Mouse (Mus musculus): ENCODE data around the gene Slc25a44. TPM values are rescaled to one million over a fixed set of nuclear protein-coding genes. Genes with fewer than 3 reads are reported as not detected.
"Not testable (repeated sequence)": the region's sequence is repeated elsewhere in the genome, so short reads cannot be mapped to it uniquely, and the experiment has no call there.

Gene Slc25a44
- polyA plus RNA-seq, 1 experiment from 2014 or later: 19.2 TPM

DNA sequence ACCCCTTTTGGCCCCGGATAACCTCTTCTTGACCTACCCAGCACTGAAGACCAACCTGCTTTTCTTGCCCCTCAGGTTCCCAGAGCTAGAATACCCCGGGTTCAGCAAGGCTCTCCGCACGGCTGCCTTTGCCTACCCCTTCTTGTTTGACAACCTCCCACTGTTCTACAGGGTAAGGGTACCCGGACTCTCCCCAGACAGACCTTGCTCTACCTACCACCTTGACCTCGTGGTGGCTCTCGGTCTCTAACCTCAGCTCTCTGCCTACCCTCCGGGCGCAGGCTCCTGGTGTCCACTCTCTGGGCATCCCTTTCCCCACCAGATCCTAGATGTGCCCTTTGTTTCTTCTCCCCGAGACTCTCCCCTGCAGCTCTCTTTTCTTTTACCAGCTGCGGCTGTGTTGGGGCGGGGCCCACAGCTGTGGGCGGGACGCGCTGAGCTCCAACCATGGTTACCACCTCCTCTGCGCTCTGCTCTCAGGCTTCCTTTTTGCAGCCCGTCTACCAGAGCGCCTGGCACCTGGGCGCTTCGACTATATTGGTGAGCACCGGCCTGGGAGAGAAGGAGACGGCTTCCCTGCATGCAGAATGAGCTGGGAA is 58.0 kb downstream of the Slc25a44 start:
- peak; percentile 86 for ATAC-seq (replicated peaks; ENCODE audit: insufficient number of reproducible peaks, low FRiP score, low TSS enrichment, low read depth)
- not testable (repeated sequence) for H3K36me3 ChIP-seq (replicated peaks; ENCODE audit: control insufficient read depth, insufficient read depth, low read depth, low read length); H3K9me3 ChIP-seq (replicated peaks; ENCODE audit: control insufficient read depth, low read length); H3K9ac ChIP-seq (replicated peaks; ENCODE audit: low read length); H3K27ac ChIP-seq (replicated peaks; ENCODE audit: low read depth, low read length); H3K4me1 ChIP-seq (ENCODE audit: control insufficient read depth, insufficient read depth, low read length); H3K4me3 ChIP-seq (ENCODE audit: low read depth, low read length)
- Histone ChIP-seq H3K27me3 (ENCODE audit: control insufficient read depth, insufficient read depth, low read length) (peaks cover 18% of the 10 kb centered on the region), H3K4me2 (ENCODE audit: low read depth, low read length) (peak overlapping the region; percentile 29)
- peak; percentile 30 for DNase-seq (ENCODE audit: low spot score)
- WGBS: 4% methylated on average over 18 of the region's 22 CpGs

DNA sequence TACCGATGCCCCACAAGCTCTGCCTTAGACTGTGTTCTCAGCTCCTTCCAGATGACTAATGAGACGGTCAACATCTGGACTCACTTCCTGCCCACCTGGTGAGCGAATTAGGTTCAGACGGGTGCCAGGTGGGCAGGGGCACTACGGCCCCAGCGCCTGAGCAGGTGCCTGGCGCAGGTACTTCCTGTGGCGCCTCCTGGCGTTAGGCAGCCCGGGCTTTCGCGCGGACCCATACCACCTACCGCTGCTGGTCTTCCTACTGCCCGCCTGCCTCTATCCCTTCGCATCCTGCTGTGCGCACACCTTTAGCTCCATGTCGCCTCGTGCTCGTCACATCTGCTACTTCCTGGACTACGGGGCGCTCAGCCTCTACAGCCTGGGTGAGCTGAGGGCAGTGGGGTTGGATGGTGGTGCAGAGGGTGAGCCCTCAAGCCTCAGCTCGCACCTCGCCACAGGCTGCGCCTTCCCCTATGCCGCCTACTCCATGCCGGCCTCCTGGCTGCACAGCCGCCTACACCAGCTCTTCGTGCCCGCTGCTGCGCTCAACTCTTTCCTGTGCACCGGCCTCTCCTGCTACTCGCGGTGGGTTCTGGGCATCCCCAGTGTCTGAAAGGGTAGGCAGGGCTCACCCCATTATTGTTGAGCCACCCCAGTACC is 59.1 kb downstream of the Slc25a44 start:
- Histone ChIP-seq H3K4me2 (ENCODE audit: low read depth, low read length) (no peak overlapping the region), H3K9me3 (replicated peaks; ENCODE audit: control insufficient read depth, low read length) (no peaks in the 10 kb centered on the region), H3K36me3 (replicated peaks; ENCODE audit: control insufficient read depth, insufficient read depth, low read depth, low read length) (peaks cover 4% of the 10 kb centered on the region), H3K27ac (replicated peaks; ENCODE audit: low read depth, low read length) (no peak overlapping the region), H3K4me1 (ENCODE audit: control insufficient read depth, insufficient read depth, low read length) (no peaks in the 10 kb centered on the region), H3K9ac (replicated peaks; ENCODE audit: low read length) (no peak overlapping the region), H3K27me3 (ENCODE audit: control insufficient read depth, insufficient read depth, low read length) (peaks cover 18% of the 10 kb centered on the region), H3K4me3 (ENCODE audit: low read depth, low read length) (no peak overlapping the region)
- ATAC-seq (replicated peaks; ENCODE audit: insufficient number of reproducible peaks, low FRiP score, low TSS enrichment, low read depth) (no peak), DNase-seq (ENCODE audit: low spot score) (no peak)
- whole genome bisulfite sequencing: 33% methylated on average over 34 of the region's 34 CpGs

DNA sequence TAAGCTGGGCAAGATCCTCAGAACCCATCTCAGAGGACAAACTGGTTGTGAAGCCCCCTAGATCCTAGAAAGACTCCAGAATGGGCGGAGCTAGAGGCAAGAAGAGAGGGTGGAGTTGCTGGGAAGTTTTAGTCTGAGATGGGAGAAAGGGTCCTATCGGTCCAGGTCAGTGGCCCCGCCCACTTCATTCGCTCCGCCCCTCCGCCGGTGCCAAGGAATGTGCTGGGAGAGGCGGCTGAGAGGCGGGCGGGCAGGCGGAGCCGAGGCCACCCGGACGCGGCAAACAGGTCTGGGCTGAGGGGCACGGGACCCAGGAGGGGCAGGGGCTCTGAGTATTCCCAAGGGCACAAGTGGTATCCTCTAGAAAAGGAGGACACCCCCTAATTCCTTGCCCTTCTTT is 60.6 kb downstream of the Slc25a44 start, which contains the start of gene Paqr6:
Gene Paqr6, plus strand, starts transcription at position 248 of the 400 bp plus-strand sequence.
- Histone ChIP-seq H3K36me3 (replicated peaks; ENCODE audit: control insufficient read depth, insufficient read depth, low read depth, low read length) (peaks cover 9% of the 10 kb centered on the region), H3K27me3 (ENCODE audit: control insufficient read depth, insufficient read depth, low read length) (peaks cover 18% of the 10 kb centered on the region), H3K4me1 (ENCODE audit: control insufficient read depth, insufficient read depth, low read length) (no peaks in the 10 kb centered on the region), H3K27ac (replicated peaks; ENCODE audit: low read depth, low read length) (no peak within 1 kb of the TSS), H3K9me3 (replicated peaks; ENCODE audit: control insufficient read depth, low read length) (no peaks in the 10 kb centered on the region), H3K4me2 (ENCODE audit: low read depth, low read length) (no peak within 1 kb of the TSS), H3K9ac (replicated peaks; ENCODE audit: low read length) (no peak within 1 kb of the TSS), H3K4me3 (ENCODE audit: low read depth, low read length) (no peak within 1 kb of the TSS)
- ATAC-seq (replicated peaks; ENCODE audit: insufficient number of reproducible peaks, low FRiP score, low TSS enrichment, low read depth) (no peak), DNase-seq (ENCODE audit: low spot score) (peak; percentile 61)
- under 1% methylated on average over 16 of the region's 16 CpGs for WGBS

DNA sequence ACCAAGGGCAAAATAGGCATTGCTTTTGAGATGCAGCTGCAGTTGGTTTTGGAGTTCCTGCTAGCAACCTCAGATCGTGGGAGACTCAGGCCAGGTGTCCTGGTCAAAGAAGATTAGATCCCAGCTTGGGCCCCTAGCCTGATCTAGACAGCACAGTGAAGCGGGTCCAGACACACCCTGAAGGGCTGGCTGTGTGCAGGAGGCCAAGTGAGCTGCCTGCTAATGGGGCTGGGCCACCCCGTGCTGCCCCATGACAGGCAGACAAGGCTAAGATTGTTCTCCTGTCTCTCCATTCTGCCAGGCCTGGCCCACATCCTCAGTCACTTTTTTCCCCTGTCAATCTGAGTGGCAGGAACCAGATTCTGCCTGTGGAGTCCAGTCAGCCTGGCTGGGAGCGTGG is 61.2 kb downstream of the Slc25a44 start:
- Histone ChIP-seq H3K27me3 (ENCODE audit: control insufficient read depth, insufficient read depth, low read length) (peaks cover 18% of the 10 kb centered on the region), H3K27ac (replicated peaks; ENCODE audit: low read depth, low read length) (no peak overlapping the region), H3K4me3 (ENCODE audit: low read depth, low read length) (no peak overlapping the region), H3K36me3 (replicated peaks; ENCODE audit: control insufficient read depth, insufficient read depth, low read depth, low read length) (peaks cover 15% of the 10 kb centered on the region), H3K4me1 (ENCODE audit: control insufficient read depth, insufficient read depth, low read length) (no peaks in the 10 kb centered on the region), H3K9me3 (replicated peaks; ENCODE audit: control insufficient read depth, low read length) (no peaks in the 10 kb centered on the region), H3K4me2 (ENCODE audit: low read depth, low read length) (no peak overlapping the region), H3K9ac (replicated peaks; ENCODE audit: low read length) (no peak overlapping the region)
- DNase-seq (ENCODE audit: low spot score) (no peak), ATAC-seq (replicated peaks; ENCODE audit: insufficient number of reproducible peaks, low FRiP score, low TSS enrichment, low read depth) (no peak)
- WGBS: 37% methylated on average over 4 of the region's 4 CpGs

DNA sequence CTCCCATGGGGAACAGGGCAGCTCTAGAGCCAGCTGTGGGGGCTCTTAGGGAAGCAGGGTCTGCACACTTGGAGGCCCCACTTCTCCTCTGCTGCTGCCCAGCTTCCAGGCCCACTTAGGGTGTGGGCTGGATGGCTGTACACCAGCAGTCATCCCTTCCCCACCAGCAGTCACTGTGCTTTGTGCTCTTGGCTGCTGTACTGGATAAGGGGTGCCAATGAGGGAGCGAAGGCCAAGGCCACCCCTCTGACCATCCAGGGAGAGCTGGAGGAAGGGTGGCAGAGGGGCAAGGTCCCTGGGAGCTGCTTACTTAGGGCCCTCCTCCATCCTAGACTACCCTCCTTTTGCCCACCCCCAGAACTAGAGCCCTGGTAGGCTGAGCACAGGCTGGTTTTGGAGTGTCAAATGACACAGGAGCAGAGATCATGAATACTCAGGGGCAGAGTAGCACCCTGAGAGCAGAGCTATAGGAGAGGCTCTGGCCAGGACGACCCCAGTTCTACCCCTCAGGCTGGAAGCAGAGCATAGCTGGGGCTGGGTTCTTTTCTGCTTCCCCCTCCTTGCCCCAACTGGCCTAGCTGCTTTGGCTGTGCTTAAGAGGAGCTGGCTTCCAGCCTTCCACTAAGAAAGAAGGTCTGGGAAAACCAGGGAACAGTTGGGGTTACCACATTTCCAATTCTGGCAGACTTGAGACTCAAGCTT is 63.2 kb downstream of the Slc25a44 start:
- no peak overlapping the region for H3K27ac ChIP-seq (replicated peaks; ENCODE audit: low read depth, low read length)
- peaks cover 18% of the 10 kb centered on the region for H3K27me3 ChIP-seq (ENCODE audit: control insufficient read depth, insufficient read depth, low read length)
- no peaks in the 10 kb centered on the region for H3K4me1 ChIP-seq (ENCODE audit: control insufficient read depth, insufficient read depth, low read length)
- no peaks in the 10 kb centered on the region for H3K9me3 ChIP-seq (replicated peaks; ENCODE audit: control insufficient read depth, low read length)
- ATAC-seq (replicated peaks; ENCODE audit: insufficient number of reproducible peaks, low FRiP score, low TSS enrichment, low read depth) (no peak; the same call in 1 of the 2 replicates), DNase-seq (ENCODE audit: low spot score) (no peak)
- H3K4me2 ChIP-seq (ENCODE audit: low read depth, low read length): no peak overlapping the region
- peaks cover 25% of the 10 kb centered on the region for H3K36me3 ChIP-seq (replicated peaks; ENCODE audit: control insufficient read depth, insufficient read depth, low read depth, low read length)
- no peak overlapping the region for H3K9ac ChIP-seq (replicated peaks; ENCODE audit: low read length)
- no peak overlapping the region for H3K4me3 ChIP-seq (ENCODE audit: low read depth, low read length)
- 77% methylated on average over 2 of the region's 2 CpGs for WGBS

DNA sequence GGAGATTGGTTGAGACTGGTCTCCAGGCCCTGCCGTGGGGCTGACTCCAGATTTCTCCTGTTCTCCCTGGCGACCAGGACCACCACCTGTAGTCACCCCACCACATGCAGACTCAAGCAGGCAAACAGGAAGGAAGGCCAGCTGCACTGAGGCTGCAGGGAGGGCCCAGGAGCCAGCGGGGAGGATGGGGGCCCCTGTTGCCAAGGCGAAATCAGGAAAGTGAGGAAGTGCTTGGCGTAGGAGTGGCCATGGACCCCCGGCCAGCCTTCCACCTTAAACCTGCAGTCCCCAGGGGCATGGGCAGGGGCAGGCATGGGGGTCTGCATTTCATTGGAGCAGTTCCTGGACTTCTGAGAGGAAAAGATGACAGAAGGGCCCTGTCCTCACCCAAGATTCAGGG is 63.8 kb downstream of the Slc25a44 start:
- Histone ChIP-seq H3K9me3 (replicated peaks; ENCODE audit: control insufficient read depth, low read length) (no peaks in the 10 kb centered on the region), H3K36me3 (replicated peaks; ENCODE audit: control insufficient read depth, insufficient read depth, low read depth, low read length) (peaks cover 30% of the 10 kb centered on the region), H3K9ac (replicated peaks; ENCODE audit: low read length) (no peak overlapping the region), H3K4me2 (ENCODE audit: low read depth, low read length) (no peak overlapping the region), H3K4me3 (ENCODE audit: low read depth, low read length) (no peak overlapping the region), H3K27ac (replicated peaks; ENCODE audit: low read depth, low read length) (no peak overlapping the region), H3K4me1 (ENCODE audit: control insufficient read depth, insufficient read depth, low read length) (no peaks in the 10 kb centered on the region), H3K27me3 (ENCODE audit: control insufficient read depth, insufficient read depth, low read length) (peaks cover 16% of the 10 kb centered on the region)
- DNase-seq (ENCODE audit: low spot score): no peak
- no peak for ATAC-seq (replicated peaks; ENCODE audit: insufficient number of reproducible peaks, low FRiP score, low TSS enrichment, low read depth)
- 78% methylated on average over 6 of the region's 6 CpGs for WGBS

Small RNA genes lying within 50 kb of the gene (microRNA-seq; reads per million reads assigned to microRNA genes)
- not detected for gene Mir7011 (ENCODE audit: borderline number of aligned reads)

Other genes with a start within 250 kb of the Slc25a44 start
- gene Rhbg, start 170.4 kb downstream of the Slc25a44 start, polyA plus RNA-seq (2014; fragmentation: Nextera tagmentation; extraction: Ambion mirVana): 0.25 and 0.26 TPM in 2 replicates
- gene Gm38392, start 137.9 kb downstream of the Slc25a44 start, polyA plus RNA-seq (2014; fragmentation: Nextera tagmentation; extraction: Ambion mirVana): 0.36 TPM in 1 of 2 replicates, not detected in the other
- gene Tsacc, start 128.1 kb downstream of the Slc25a44 start, polyA plus RNA-seq (2014; fragmentation: Nextera tagmentation; extraction: Ambion mirVana): 9.8 and 13.1 TPM in 2 replicates
- gene Cct3, start 128.0 kb downstream of the Slc25a44 start, polyA plus RNA-seq (2014; fragmentation: Nextera tagmentation; extraction: Ambion mirVana): 784 and 788 TPM in 2 replicates
- gene Glmp, start 100.1 kb downstream of the Slc25a44 start, polyA plus RNA-seq (2014; fragmentation: Nextera tagmentation; extraction: Ambion mirVana): 77.9 and 87.3 TPM in 2 replicates
- gene Tmem79, start 89.0 kb downstream of the Slc25a44 start, polyA plus RNA-seq (2014; fragmentation: Nextera tagmentation; extraction: Ambion mirVana): 2.1 and 2.8 TPM in 2 replicates
- gene Smg5, start 88.9 kb downstream of the Slc25a44 start, polyA plus RNA-seq (2014; fragmentation: Nextera tagmentation; extraction: Ambion mirVana): 33.3 and 39.3 TPM in 2 replicates
- 0.60 and 0.82 TPM in 2 replicates for gene Paqr6, start 60.6 kb downstream of the Slc25a44 start, polyA plus RNA-seq (2014; fragmentation: Nextera tagmentation; extraction: Ambion mirVana)
- gene Bglap3, start 52.4 kb downstream of the Slc25a44 start, polyA plus RNA-seq (2014; fragmentation: Nextera tagmentation; extraction: Ambion mirVana): 0.32 TPM in 1 of 2 replicates, not detected in the other
- gene Bglap2, start 46.4 kb downstream of the Slc25a44 start, polyA plus RNA-seq (2014; fragmentation: Nextera tagmentation; extraction: Ambion mirVana): not detected in 2 replicates
- gene Bglap, start 40.7 kb downstream of the Slc25a44 start, polyA plus RNA-seq (2014; fragmentation: Nextera tagmentation; extraction: Ambion mirVana): 0.57 TPM in 1 of 2 replicates, not detected in the other
- gene Pmf1, start 14.8 kb downstream of the Slc25a44 start, polyA plus RNA-seq (2014; fragmentation: Nextera tagmentation; extraction: Ambion mirVana): 157 and 161 TPM in 2 replicates
- gene Sema4a, start 36.0 kb upstream of the Slc25a44 start, polyA plus RNA-seq (2014; fragmentation: Nextera tagmentation; extraction: Ambion mirVana): 5.3 and 6.5 TPM in 2 replicates
- gene Lmna, start 84.8 kb upstream of the Slc25a44 start, polyA plus RNA-seq (2014; fragmentation: Nextera tagmentation; extraction: Ambion mirVana): 28.7 and 30.5 TPM in 2 replicates
- 40.1 and 41.0 TPM in 2 replicates for gene Mex3a, start 107.3 kb upstream of the Slc25a44 start, polyA plus RNA-seq (2014; fragmentation: Nextera tagmentation; extraction: Ambion mirVana)
- gene Rab25, start 123.2 kb upstream of the Slc25a44 start, polyA plus RNA-seq (2014; fragmentation: Nextera tagmentation; extraction: Ambion mirVana): 3.7 and 4.0 TPM in 2 replicates
- 77.4 and 82.0 TPM in 2 replicates for gene Lamtor2, start 127.9 kb upstream of the Slc25a44 start, polyA plus RNA-seq (2014; fragmentation: Nextera tagmentation; extraction: Ambion mirVana)
- gene Ubqln4, start 128.6 kb upstream of the Slc25a44 start, polyA plus RNA-seq (2014; fragmentation: Nextera tagmentation; extraction: Ambion mirVana): 62.1 and 73.3 TPM in 2 replicates
- gene Ssr2, start 150.7 kb upstream of the Slc25a44 start, polyA plus RNA-seq (2014; fragmentation: Nextera tagmentation; extraction: Ambion mirVana): 184 and 201 TPM in 2 replicates
- 82.2 and 89.3 TPM in 2 replicates for gene Arhgef2, start 180.8 kb upstream of the Slc25a44 start, polyA plus RNA-seq (2014; fragmentation: Nextera tagmentation; extraction: Ambion mirVana)
- not detected in 2 replicates for gene Rxfp4, start 228.0 kb upstream of the Slc25a44 start, polyA plus RNA-seq (2014; fragmentation: Nextera tagmentation; extraction: Ambion mirVana)

All from embryonic facial prominence, embryonic 11.5 days (tissue).